In the genomic region with DNA sequence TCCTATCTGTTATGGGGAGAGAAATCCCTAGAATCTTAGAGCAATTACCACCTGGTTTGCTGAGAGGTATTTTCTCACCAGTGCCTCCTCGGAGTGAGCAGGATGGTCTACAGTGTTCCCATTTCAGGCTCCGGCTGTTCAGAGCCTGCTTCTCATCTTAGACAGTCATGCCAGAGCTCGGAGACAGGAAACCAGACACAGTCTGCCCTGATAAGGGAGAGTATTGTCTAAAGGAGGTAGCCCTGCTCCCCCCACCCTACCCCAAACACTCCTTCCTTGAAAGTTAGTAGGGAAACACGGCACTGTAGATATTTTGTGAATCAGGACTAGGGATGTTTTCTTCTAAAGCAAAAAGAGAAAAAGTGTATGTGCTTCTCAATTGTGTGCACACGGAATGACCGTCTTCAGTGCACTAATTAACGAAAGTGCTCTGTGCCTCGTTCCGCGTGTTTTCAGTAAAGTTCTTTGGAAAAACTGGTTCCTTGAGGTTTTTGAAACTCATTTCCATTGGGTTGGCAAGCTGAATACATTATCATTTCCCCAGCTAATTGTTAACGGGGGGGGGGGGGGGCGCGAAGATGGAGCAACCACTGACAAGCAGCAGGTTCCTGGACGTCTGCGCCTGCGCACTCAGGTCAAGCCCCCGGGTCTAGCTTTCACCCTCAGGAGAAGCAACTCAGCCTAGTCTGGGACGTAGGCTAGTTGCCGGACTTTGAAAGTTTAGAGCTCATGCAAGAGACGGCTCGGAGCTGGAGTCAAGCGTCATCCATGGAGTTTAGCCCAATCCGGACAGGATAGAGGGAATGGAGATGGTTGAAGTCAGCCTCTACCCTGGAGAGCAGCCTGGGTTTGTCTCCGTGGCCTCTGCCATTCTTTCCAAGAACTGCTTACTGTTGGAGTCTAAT, we compare ENCODE assay signal across 7 mouse cellular contexts. TPM values are rescaled to one million over a fixed set of nuclear protein-coding genes. Genes with fewer than 3 reads are reported as not detected.
DNase-seq lines count a peak whose midpoint lies in the region; ATAC-seq lines count a peak whose summit lies in the region.

No protein-coding gene starts in this region.

- DNase-seq in MN1 (ENCODE audit: low spot score), result peak; percentile 51
- DNase-seq in embryo, embryonic 11 days, result peak; percentile 48
- peak; percentile 59 for DNase-seq in heart, postnatal 4 days
- no peak for DNase-seq in layer of hippocampus, postnatal 10 days (ENCODE audit: low spot score in 2 of 2)
- no peak for DNase-seq in urinary bladder, postnatal 10 days (ENCODE audit: low spot score)

- 56% methylated on average over 24 of the region's 24 CpGs for WGBS in limb, embryonic 15.5 days
- 70% methylated on average over 24 of the region's 24 CpGs for WGBS in neural tube, embryonic 13.5 days

- no peaks in the 10 kb centered on the region for H3K36me3 ChIP-seq in limb, embryonic 15.5 days
- H3K36me3 ChIP-seq in neural tube, embryonic 13.5 days, result no peaks in the 10 kb centered on the region

- no peak overlapping the region for H3K9ac ChIP-seq in limb, embryonic 15.5 days
- no peak overlapping the region for H3K9ac ChIP-seq in neural tube, embryonic 13.5 days

- H3K4me1 ChIP-seq in limb, embryonic 15.5 days, result peaks cover 71% of the 10 kb centered on the region
- H3K4me1 ChIP-seq in neural tube, embryonic 13.5 days (replicated peaks), result peaks cover 77% of the 10 kb centered on the region

- peak overlapping the region; percentile 40 for H3K27ac ChIP-seq in limb, embryonic 15.5 days
- peak overlapping the region; percentile 9; the same call in 1 of the 2 replicates for H3K27ac ChIP-seq in neural tube, embryonic 13.5 days (replicated peaks)

- H3K27me3 ChIP-seq in limb, embryonic 15.5 days, result no peaks in the 10 kb centered on the region
- H3K27me3 ChIP-seq in neural tube, embryonic 13.5 days, result no peaks in the 10 kb centered on the region

- no peaks in the 10 kb centered on the region for H3K9me3 ChIP-seq in limb, embryonic 15.5 days
- no peaks in the 10 kb centered on the region for H3K9me3 ChIP-seq in neural tube, embryonic 13.5 days

- no peak for ATAC-seq in limb, embryonic 15.5 days (ENCODE audit: insufficient number of reproducible peaks, low FRiP score, low TSS enrichment, low read depth)
- ATAC-seq in neural tube, embryonic 13.5 days (ENCODE audit: low read depth), result no peak

- no peak overlapping the region for H3K4me3 ChIP-seq in limb, embryonic 15.5 days
- H3K4me3 ChIP-seq in neural tube, embryonic 13.5 days, result no peak overlapping the region

- H3K4me2 ChIP-seq in limb, embryonic 15.5 days, result 0 out of 2 replicates have a peak overlapping the region, but pooled peaks have one; percentile 26
- H3K4me2 ChIP-seq in neural tube, embryonic 13.5 days, result peak overlapping the region; percentile 28

RNA-seq across cellular contexts. Expression of a gene that starts 5.2 kb away (rescaled TPM):
- total RNA-seq in heart, postnatal 4 days (2021), result 10 to 100 TPM; 73.2 to 76.3 TPM
- polyA plus RNA-seq in limb, embryonic 15.5 days (2015; fragmentation: Nextera tagmentation; extraction: Ambion mirVana), result 86.7 and 89.6 TPM in 2 replicates
- polyA plus RNA-seq in neural tube, embryonic 13.5 days (2015; fragmentation: Nextera tagmentation; extraction: Ambion mirVana), result 23.8 and 25.3 TPM in 2 replicates
- total RNA-seq in layer of hippocampus, postnatal 10 days (2021), result 10 to 100 TPM; 41.9 to 42.9 TPM

Comparison
In these comparisons a context has a peak if more than half of its experiments do, and no peak if none do; other contexts are left out.
1. DNase-seq: peak in MN1 (single experiment), embryo, embryonic 11 days (single experiment) and heart, postnatal 4 days (single experiment); none in layer of hippocampus, postnatal 10 days (0 of 2) and urinary bladder, postnatal 10 days (single experiment).